In genomic region chr4:155658961-155659360, GRCm38 (mm10) we compare ENCODE assay signal across 27 mouse cellular contexts. TPM values are rescaled to one million over a fixed set of nuclear protein-coding genes. Genes with fewer than 3 reads are reported as not detected.
DNase-seq lines count a peak whose midpoint lies in the region; TF ChIP-seq lines count a peak whose summit lies in the region.
"Had no signal": no experiment of that assay in that cellular context is flagged by ENCODE, and none has a peak within 500 bp of the region (broad histone marks: within the 10 kb centered on the region; RNA-seq: fewer than 3 reads in every experiment).

No protein-coding gene starts in this region.

- no peak overlapping the region for H3K27ac ChIP-seq in gastrocnemius, adult 2 months
- H3K27ac ChIP-seq in heart, embryonic 10.5 days = no peak overlapping the region
- H3K27ac ChIP-seq: embryonic facial prominence, embryonic 10.5 days; embryonic facial prominence, embryonic 12.5 days; forebrain, embryonic 13.5 days; forebrain, embryonic 15.5 days had no signal

- peak; percentile 31 for DNase-seq in cerebellum, adult 11-12 months
- no peak for DNase-seq in cerebellum, adult 18-20 months
- peak; percentile 21 for DNase-seq in gastrocnemius, adult 2 months
- no peak for DNase-seq in gastrocnemius, postnatal 25 days
- peak; percentile 72 for DNase-seq in heart, embryonic 10.5 days (ENCODE audit: low spot score)
- DNase-seq in heart, postnatal 14 days = no peak
- DNase-seq: adrenal gland, adult 8-10 months; adrenal gland, postnatal 14 days; adrenal gland, postnatal 36 days; B cell, adult 2 months; cerebellum, adult 2 months; cerebellum, postnatal 10 days; cerebellum, postnatal 25 days; forebrain, postnatal 0 days had no signal

- no peak overlapping the region for H3K4me3 ChIP-seq in gastrocnemius, adult 2 months
- H3K4me3 ChIP-seq in heart, embryonic 10.5 days = 0 out of 2 replicates have a peak overlapping the region, but pooled peaks have one; percentile 0
- H3K4me3 ChIP-seq: embryonic facial prominence, embryonic 10.5 days; embryonic facial prominence, embryonic 12.5 days; forebrain, embryonic 13.5 days; forebrain, embryonic 15.5 days had no signal

- H3K27me3 ChIP-seq in heart, embryonic 10.5 days (ENCODE audit: insufficient read depth, poor library complexity, severe bottlenecking) = peaks cover 40% of the 10 kb centered on the region
- H3K27me3 ChIP-seq: CH12.LX, Patski had no signal

- peaks cover 37% of the 10 kb centered on the region for H3K4me1 ChIP-seq in heart, embryonic 10.5 days

- no peak for TF ChIP-seq CTCF in gastrocnemius, adult 2 months (IDR thresholded peaks at IDR 0.05)

- intact Hi-C loops in gastrocnemius, adult 2 months (cut with DNase I) = no loop called here
- intact Hi-C loops in heart, postnatal 14 days (cut with DNase I) = no loop called here

- no peaks in the 10 kb centered on the region for H3K9me3 ChIP-seq in heart, embryonic 10.5 days
- H3K9me3 ChIP-seq: embryonic facial prominence, embryonic 10.5 days; embryonic facial prominence, embryonic 12.5 days; forebrain, embryonic 13.5 days; forebrain, embryonic 15.5 days had no signal

- peaks cover 39% of the 10 kb centered on the region for H3K36me3 ChIP-seq in heart, embryonic 10.5 days

- WGBS in heart, embryonic 10.5 days = 95% methylated on average over 10 of the region's 10 CpGs

RNA-seq across cellular contexts. Expression of gene Mmp23, which starts 5.8 kb away (rescaled TPM):
- total RNA-seq in gastrocnemius, adult 2 months (2021) = 1 to 10 TPM in 1 of 2 experiments, under 1 TPM in 1; 0.64 to 3.0 TPM
- total RNA-seq in gastrocnemius, postnatal 25 days (2021) = 1 to 10 TPM; 3.0 to 5.0 TPM
- 34.6 and 39.8 TPM in 2 replicates for polyA plus RNA-seq in heart, embryonic 10.5 days (2016; fragmentation: Nextera tagmentation; extraction: Ambion mirVana)
- total RNA-seq in heart, postnatal 14 days (2021) = 10 to 100 TPM; 14.5 to 16.8 TPM
- polyA plus RNA-seq: activated CD4-positive, CD25-positive, alpha-beta regulatory T cell, adult 4 months; CD4-positive, CD25-positive, alpha-beta regulatory T cell, adult 4 months had no signal

RNA-seq across cellular contexts. Expression of gene Mib2, which starts 10.0 kb away (rescaled TPM):
- total RNA-seq in gastrocnemius, adult 2 months (2021) = 10 to 100 TPM; 17.7 to 19.8 TPM
- 10 to 100 TPM; 14.4 to 14.5 TPM for total RNA-seq in gastrocnemius, postnatal 25 days (2021)
- polyA plus RNA-seq in heart, embryonic 10.5 days (2016; fragmentation: Nextera tagmentation; extraction: Ambion mirVana) = 15.4 and 16.8 TPM in 2 replicates
- 10 to 100 TPM; 22.4 to 24.9 TPM for total RNA-seq in heart, postnatal 14 days (2021)

RNA-seq across cellular contexts. Expression of gene Gm10563, which starts 13.8 kb away (rescaled TPM):
- not detected for total RNA-seq in gastrocnemius, adult 2 months (2021)
- total RNA-seq in gastrocnemius, postnatal 25 days (2021) = not detected
- not detected in 2 replicates for polyA plus RNA-seq in heart, embryonic 10.5 days (2016; fragmentation: Nextera tagmentation; extraction: Ambion mirVana)
- not detected for total RNA-seq in heart, postnatal 14 days (2021)
- total RNA-seq: adrenal gland, adult 18-20 months; adrenal gland, adult 8-10 months; adrenal gland, postnatal 14 days; adrenal gland, postnatal 36 days; CH12.LX; forebrain, postnatal 0 days; G1E had no signal
- polyA plus RNA-seq: activated CD4-positive, CD25-positive, alpha-beta regulatory T cell, adult 4 months; CD4-positive, CD25-positive, alpha-beta regulatory T cell, adult 4 months; cerebellum, adult 2 months; cortical plate, adult 2 months; embryonic facial prominence, embryonic 10.5 days; embryonic facial prominence, embryonic 12.5 days; embryonic facial prominence, embryonic 14.5 days; forebrain, embryonic 11.5 days; forebrain, embryonic 13.5 days; forebrain, embryonic 15.5 days; forebrain, postnatal 0 days; G1E; Patski had no signal

RNA-seq across cellular contexts. Expression of gene Cdk11b, which starts 34.3 kb away (rescaled TPM):
- total RNA-seq in gastrocnemius, adult 2 months (2021) = 10 to 100 TPM; 28.4 to 32.0 TPM
- total RNA-seq in gastrocnemius, postnatal 25 days (2021) = 10 to 100 TPM; 25.9 to 26.1 TPM
- 48.6 and 60.2 TPM in 2 replicates for polyA plus RNA-seq in heart, embryonic 10.5 days (2016; fragmentation: Nextera tagmentation; extraction: Ambion mirVana)
- total RNA-seq in heart, postnatal 14 days (2021) = 10 to 100 TPM; 25.8 to 28.9 TPM

RNA-seq across cellular contexts. Expression of gene Fndc10, which starts 35.2 kb away (rescaled TPM):
- 1 to 10 TPM; 1.0 to 1.5 TPM for total RNA-seq in gastrocnemius, adult 2 months (2021)
- total RNA-seq in gastrocnemius, postnatal 25 days (2021) = 1 to 10 TPM; 1.5 to 1.7 TPM
- 0.78 and 1.7 TPM in 2 replicates for polyA plus RNA-seq in heart, embryonic 10.5 days (2016; fragmentation: Nextera tagmentation; extraction: Ambion mirVana)
- total RNA-seq in heart, postnatal 14 days (2021) = 1 to 10 TPM; 1.5 to 1.8 TPM
- polyA plus RNA-seq: G1E had no signal

Comparison
In these comparisons a context has a peak if more than half of its experiments do, and no peak if none do; other contexts are left out.
1. DNase-seq: peak in cerebellum, adult 11-12 months (single experiment), gastrocnemius, adult 2 months (single experiment) and heart, embryonic 10.5 days (single experiment); none in cerebellum, adult 18-20 months (0 of 2), gastrocnemius, postnatal 25 days (single experiment) and heart, postnatal 14 days (0 of 2).